Mouse (Mus musculus) left cerebral cortex, postnatal 4 days (tissue): ENCODE measurements around the gene Tagln. TPM values are rescaled to one million over a fixed set of nuclear protein-coding genes. Genes with fewer than 3 reads are reported as not detected.
A peak's percentile ranks its signal among the peaks of the same experiment; 100 is the strongest.

ENCODE experiments used
- DNase-seq: peaks from one replicate; pipeline ENCODE4 v3.0.0-alpha.2; 2022
- intact Hi-C: fragments of 180-260 bp; cut with DNase I; formaldehyde crosslinking; loops from one replicate; pipeline ENCODE4 v1.15.1; 2025
- total RNA-seq, 2 experiments: library from RNA; stranded (reverse); gene quantifications; 2 replicates each; pipeline ENCODE4 v1.2.3; 2021

Tagln gene
- 1 to 10 TPM; 5.7 to 6.9 TPM for total RNA-seq

GRCm38 (mm10) chr9:45935628-45936210, at the start of gene Tagln:
TSS of gene Tagln (minus strand) at chr9:45936058.
- intact Hi-C loops, result no loop called here
- DNase-seq, result no peak

- intact Hi-C loops, result loop anchor here (2.0 kb wide), 1 partner anchor 28 kb away; the partner anchor contains the start of genes Pafah1b2 and Sik3
- DNase-seq, result peak; percentile 74
These were observed 49.3 kb upstream of the Tagln start for GRCm38 (mm10) chr9:45985229-45985567.

- intact Hi-C loops, result loop anchor here (2.0 kb wide), 1 partner anchor 28 kb away; the partner anchor contains the start of genes Pafah1b2 and Sik3
- peak; percentile 95 for DNase-seq
These were observed 48.8 kb upstream of the Tagln start for GRCm38 (mm10) chr9:45984409-45985228.

GRCm38 (mm10) chr9:45983676-45984408, 48.0 kb upstream of the Tagln start:
- peak; percentile 32 for DNase-seq
- intact Hi-C loops, result loop anchor here (2.0 kb wide), 1 partner anchor 29 kb away; the partner anchor contains the start of genes Pafah1b2 and Sik3

GRCm38 (mm10) chr9:45981331-45981730, 45.5 kb upstream of the Tagln start:
- no peak for DNase-seq
- intact Hi-C loops, result no loop called here

GRCm38 (mm10) chr9:45980611-45981010, 44.8 kb upstream of the Tagln start:
- intact Hi-C loops, result no loop called here

GRCm38 (mm10) chr9:45979778-45980177, 43.9 kb upstream of the Tagln start:
- intact Hi-C loops, result no loop called here
- no peak for DNase-seq

More at GRCm38 (mm10) chr9:45980611-45981010, 44.8 kb upstream of the Tagln start:
- no peak for DNase-seq

GRCm38 (mm10) chr9:45976884-45977283, 41.0 kb upstream of the Tagln start:
- DNase-seq, result no peak
- intact Hi-C loops, result no loop called here

- no peak for DNase-seq
- intact Hi-C loops, result no loop called here
These were observed 27.7 kb upstream of the Tagln start for GRCm38 (mm10) chr9:45963577-45963976.

GRCm38 (mm10) chr9:45961855-45962254, 26.0 kb upstream of the Tagln start:
- intact Hi-C loops, result no loop called here
- DNase-seq, result no peak

- intact Hi-C loops, result no loop called here
- no peak for DNase-seq
These were observed 23.8 kb upstream of the Tagln start for GRCm38 (mm10) chr9:45959661-45960060.

GRCm38 (mm10) chr9:45958851-45959250, 23.0 kb upstream of the Tagln start:
- no peak for DNase-seq
- intact Hi-C loops, result no loop called here

- DNase-seq, result no peak
- intact Hi-C loops, result no loop called here
These were observed 22.3 kb upstream of the Tagln start for GRCm38 (mm10) chr9:45958023-45958670.

GRCm38 (mm10) chr9:45955107-45955963, 19.5 kb upstream of the Tagln start, which contains the start of gene Sidt2:
TSS of gene Sidt2 (minus strand) at chr9:45955258.
- peak; percentile 83 for DNase-seq
- intact Hi-C loops, result no loop called here

- DNase-seq, result peak; percentile 40
- intact Hi-C loops, result no loop called here
These were observed 18.6 kb upstream of the Tagln start for GRCm38 (mm10) chr9:45954294-45955106.

- no peak for DNase-seq
- intact Hi-C loops, result no loop called here
These were observed 17.8 kb upstream of the Tagln start for GRCm38 (mm10) chr9:45953511-45954293.

GRCm38 (mm10) chr9:45952890-45953289, 17.0 kb upstream of the Tagln start:
- no peak for DNase-seq
- intact Hi-C loops, result no loop called here

- DNase-seq, result no peak
- intact Hi-C loops, result no loop called here
These were observed 16.2 kb upstream of the Tagln start for GRCm38 (mm10) chr9:45952057-45952456.
